Mouse (Mus musculus): ENCODE measurements at regions not wholly inside any gene's neighbourhood (a gene's known extent, or its start where the extent isn't known, plus 50 kb on each side); places are given as distances from the start of the nearest gene placed in this dataset.
"Not testable (repeated sequence)": the region's sequence is repeated elsewhere in the genome, so short reads cannot be mapped to it uniquely, and the experiment has no call there.

GRCm38 (mm10) chr8:96047686-96048085 lies 159.3 kb upstream of the Got2 start:
- ATAC-seq (ENCODE audit: extremely low read depth, insufficient number of reproducible peaks, low FRiP score, poor library complexity, severe bottlenecking), result no peak
- TF ChIP-seq GATA2 (IDR thresholded peaks at IDR 0.05; ENCODE audit: borderline replicate concordance, low read depth, low read length), result no peak
- TF ChIP-seq POLR2AphosphoS5 (IDR thresholded peaks at IDR 0.05; ENCODE audit: insufficient replicate concordance, low read depth, low read length), result no peak
- TF ChIP-seq TAL1 (conservative IDR thresholded peaks at IDR 0.05; ENCODE audit: low read depth, low read length), result no peak
- no peak for TF ChIP-seq GATA1 (IDR thresholded peaks at IDR 0.05; ENCODE audit: borderline replicate concordance, low read length)
- TF ChIP-seq CTCF (IDR thresholded peaks at IDR 0.05; ENCODE audit: low read depth, low read length), result no peak
- H3K4me1 ChIP-seq (ENCODE audit: insufficient read depth, low read depth, low read length), result no peaks in the 10 kb centered on the region

GRCm38 (mm10) chr8:96042335-96042734 lies 154.0 kb upstream of the Got2 start:
- no peak for DNase-seq (ENCODE audit: low spot score)
- Histone ChIP-seq H3K4me1 (ENCODE audit: insufficient read depth, low read depth, low read length) (no peaks in the 10 kb centered on the region), H3K36me3 (replicated peaks) (no peaks in the 10 kb centered on the region), H3K9me3 (replicated peaks) (no peaks in the 10 kb centered on the region), H3K27me3 (ENCODE audit: insufficient read depth, low read length) (no peaks in the 10 kb centered on the region), H3K4me3 (ENCODE audit: low read depth, low read length) (no peak overlapping the region)
- no peak for TF ChIP-seq CTCF (IDR thresholded peaks at IDR 0.05; ENCODE audit: low read depth, low read length)
- no peak for TF ChIP-seq POLR2AphosphoS5 (IDR thresholded peaks at IDR 0.05; ENCODE audit: insufficient replicate concordance, low read depth, low read length)
- TF ChIP-seq GATA1 (IDR thresholded peaks at IDR 0.05; ENCODE audit: borderline replicate concordance, low read length), result no peak
- TF ChIP-seq GATA2 (IDR thresholded peaks at IDR 0.05; ENCODE audit: borderline replicate concordance, low read depth, low read length), result no peak
- no peak for TF ChIP-seq TAL1 (conservative IDR thresholded peaks at IDR 0.05; ENCODE audit: low read depth, low read length)
- ATAC-seq (ENCODE audit: extremely low read depth, insufficient number of reproducible peaks, low FRiP score, poor library complexity, severe bottlenecking), result no peak

More at GRCm38 (mm10) chr8:96047686-96048085, 159.3 kb upstream of the Got2 start:
- no peaks in the 10 kb centered on the region for H3K9me3 ChIP-seq (replicated peaks)
- no peaks in the 10 kb centered on the region for H3K27me3 ChIP-seq (ENCODE audit: insufficient read depth, low read length)
- DNase-seq (ENCODE audit: low spot score), result no peak
- no peaks in the 10 kb centered on the region for H3K36me3 ChIP-seq (replicated peaks)
- no peak overlapping the region for H3K4me3 ChIP-seq (ENCODE audit: low read depth, low read length)

- no peak for DNase-seq (ENCODE audit: low spot score)
- H3K4me1 ChIP-seq (ENCODE audit: insufficient read depth, low read depth, low read length), result no peaks in the 10 kb centered on the region
- H3K27me3 ChIP-seq (ENCODE audit: insufficient read depth, low read length), result no peaks in the 10 kb centered on the region
- no peaks in the 10 kb centered on the region; the same call in 1 of the 2 replicates for H3K9me3 ChIP-seq (replicated peaks)
- H3K4me3 ChIP-seq (ENCODE audit: low read depth, low read length), result no peak overlapping the region
- no peaks in the 10 kb centered on the region for H3K36me3 ChIP-seq (replicated peaks)
- TF ChIP-seq TAL1 (conservative IDR thresholded peaks at IDR 0.05; ENCODE audit: low read depth, low read length), result no peak
- no peak for TF ChIP-seq GATA1 (IDR thresholded peaks at IDR 0.05; ENCODE audit: borderline replicate concordance, low read length)
- TF ChIP-seq CTCF (IDR thresholded peaks at IDR 0.05; ENCODE audit: low read depth, low read length), result no peak
- no peak for TF ChIP-seq GATA2 (IDR thresholded peaks at IDR 0.05; ENCODE audit: borderline replicate concordance, low read depth, low read length)
- ATAC-seq (ENCODE audit: extremely low read depth, insufficient number of reproducible peaks, low FRiP score, poor library complexity, severe bottlenecking), result no peak
Measured at GRCm38 (mm10) chr8:96040216-96040615, 151.9 kb upstream of the Got2 start.

GRCm38 (mm10) chr8:96018742-96019141 lies 130.4 kb upstream of the Got2 start:
- not testable (repeated sequence) for ATAC-seq (ENCODE audit: extremely low read depth, insufficient number of reproducible peaks, low FRiP score, poor library complexity, severe bottlenecking); H3K4me3 ChIP-seq (ENCODE audit: low read depth, low read length); H3K9me3 ChIP-seq (replicated peaks); H3K4me1 ChIP-seq (ENCODE audit: insufficient read depth, low read depth, low read length); H3K27me3 ChIP-seq (ENCODE audit: insufficient read depth, low read length); H3K36me3 ChIP-seq (replicated peaks); DNase-seq (ENCODE audit: low spot score)

GRCm38 (mm10) chr8:96012002-96012401 lies 123.7 kb upstream of the Got2 start:
- H3K9me3 ChIP-seq (replicated peaks), result no peaks in the 10 kb centered on the region; the same call in 1 of the 2 replicates
- TF ChIP-seq TAL1 (conservative IDR thresholded peaks at IDR 0.05; ENCODE audit: low read depth, low read length) (no peak), POLR2AphosphoS5 (IDR thresholded peaks at IDR 0.05; ENCODE audit: insufficient replicate concordance, low read depth, low read length) (no peak), GATA1 (IDR thresholded peaks at IDR 0.05; ENCODE audit: borderline replicate concordance, low read length) (no peak), GATA2 (IDR thresholded peaks at IDR 0.05; ENCODE audit: borderline replicate concordance, low read depth, low read length) (no peak), CTCF (IDR thresholded peaks at IDR 0.05; ENCODE audit: low read depth, low read length) (no peak)
- DNase-seq (ENCODE audit: low spot score) (no peak), ATAC-seq (ENCODE audit: extremely low read depth, insufficient number of reproducible peaks, low FRiP score, poor library complexity, severe bottlenecking) (no peak)
- no peaks in the 10 kb centered on the region for H3K36me3 ChIP-seq (replicated peaks)
- H3K4me3 ChIP-seq (ENCODE audit: low read depth, low read length), result no peak overlapping the region
- H3K27me3 ChIP-seq (ENCODE audit: insufficient read depth, low read length), result no peaks in the 10 kb centered on the region
- no peaks in the 10 kb centered on the region for H3K4me1 ChIP-seq (ENCODE audit: insufficient read depth, low read depth, low read length)

GRCm38 (mm10) chr8:95991826-95992463 lies 103.6 kb upstream of the Got2 start:
- H3K4me3 ChIP-seq (ENCODE audit: low read depth, low read length), result no peak overlapping the region
- DNase-seq (ENCODE audit: low spot score), result no peak
- H3K36me3 ChIP-seq (replicated peaks), result no peaks in the 10 kb centered on the region
- no peaks in the 10 kb centered on the region for H3K9me3 ChIP-seq (replicated peaks)
- H3K27me3 ChIP-seq (ENCODE audit: insufficient read depth, low read length), result no peaks in the 10 kb centered on the region
- no peak for TF ChIP-seq TAL1 (conservative IDR thresholded peaks at IDR 0.05; ENCODE audit: low read depth, low read length)
- no peak for TF ChIP-seq GATA2 (IDR thresholded peaks at IDR 0.05; ENCODE audit: borderline replicate concordance, low read depth, low read length)
- no peak for TF ChIP-seq CTCF (IDR thresholded peaks at IDR 0.05; ENCODE audit: low read depth, low read length)
- TF ChIP-seq POLR2AphosphoS5 (IDR thresholded peaks at IDR 0.05; ENCODE audit: insufficient replicate concordance, low read depth, low read length), result no peak
- TF ChIP-seq GATA1 (IDR thresholded peaks at IDR 0.05; ENCODE audit: borderline replicate concordance, low read length), result no peak
- no peak for ATAC-seq (ENCODE audit: extremely low read depth, insufficient number of reproducible peaks, low FRiP score, poor library complexity, severe bottlenecking)
- no peaks in the 10 kb centered on the region for H3K4me1 ChIP-seq (ENCODE audit: insufficient read depth, low read depth, low read length)
